Mouse (Mus musculus) ES-E14 (cell line): Measurements from ENCODE around the gene Thada.

Experiments
- HCFC1 ChIP-seq: IDR thresholded peaks from 2 replicates; pipeline ENCODE4 v1.6.1; 2012; ENCODE audit warnings: low read length, inconsistent platforms, borderline replicate concordance; ENCODE audit not compliant: insufficient read depth
- ZC3H11A ChIP-seq: IDR thresholded peaks from 2 replicates; pipeline ENCODE4 v1.6.1; 2012; ENCODE audit warnings: low read depth, mild to moderate bottlenecking, inconsistent platforms, low read length, borderline replicate concordance
- ZNF384 ChIP-seq: IDR thresholded peaks from 2 replicates; pipeline ENCODE4 v1.6.1; 2012; ENCODE audit warnings: low read depth, low read length, inconsistent platforms

DNA sequence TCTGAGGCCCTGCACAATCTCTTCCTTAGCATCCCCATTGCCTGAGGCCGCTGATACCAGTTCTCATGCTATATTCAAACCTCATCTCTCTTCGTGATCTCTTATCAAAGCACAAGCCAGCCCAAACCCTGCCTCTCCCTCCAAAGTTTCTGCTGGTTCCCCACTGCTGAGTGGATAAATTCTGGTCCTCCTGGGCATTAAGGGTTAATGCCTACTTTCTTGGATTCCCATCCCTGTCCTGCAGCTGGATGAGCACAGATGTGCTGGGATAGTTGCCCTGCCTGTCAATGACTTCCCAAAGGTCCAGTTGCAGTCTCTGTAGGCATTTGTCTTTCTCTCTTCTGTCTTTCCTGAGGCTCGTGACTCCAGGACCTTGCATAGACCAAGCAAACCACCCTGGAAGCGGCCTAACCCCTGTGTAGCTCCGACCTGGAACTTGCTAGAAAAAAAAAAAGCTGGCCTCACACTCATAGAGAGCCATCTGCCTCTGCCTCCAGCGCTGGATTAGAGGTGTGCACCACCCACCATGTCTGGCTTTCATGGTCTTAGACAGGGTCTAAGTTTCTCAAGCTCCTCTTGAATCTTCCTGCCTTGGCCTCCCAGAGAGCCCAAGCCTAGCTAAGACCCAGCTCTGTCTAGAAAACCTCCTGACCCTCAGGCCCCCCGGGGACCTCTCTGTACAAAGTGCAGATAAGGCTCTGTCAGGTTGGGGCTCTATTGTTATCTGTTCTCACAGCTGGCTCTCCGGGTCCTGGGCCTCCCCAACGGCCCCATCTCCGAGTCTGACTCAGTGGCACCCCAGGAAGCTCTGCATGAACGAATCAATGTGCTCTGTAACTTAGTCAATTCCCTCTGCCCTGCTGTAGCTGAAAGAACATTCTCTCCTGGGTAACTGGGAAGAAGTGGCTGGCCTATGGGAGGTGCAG is 318.6 kb downstream of the Thada start:
- TF ChIP-seq HCFC1 (no peak), ZNF384 (no peak), ZC3H11A (no peak)
